Mouse (Mus musculus) ES-Bruce4 (cell line): ENCODE data around the gene Tmem242.

Source experiments
- CTCF ChIP-seq: IDR thresholded peaks from one replicate; pipeline ENCODE4 v1.8.1; 2011; ENCODE audit warnings: low read depth, low read length
- POLR2A ChIP-seq: IDR thresholded peaks from one replicate; pipeline ENCODE4 v1.8.1; 2011; ENCODE audit warnings: low read length; ENCODE audit not compliant: insufficient read depth

DNA sequence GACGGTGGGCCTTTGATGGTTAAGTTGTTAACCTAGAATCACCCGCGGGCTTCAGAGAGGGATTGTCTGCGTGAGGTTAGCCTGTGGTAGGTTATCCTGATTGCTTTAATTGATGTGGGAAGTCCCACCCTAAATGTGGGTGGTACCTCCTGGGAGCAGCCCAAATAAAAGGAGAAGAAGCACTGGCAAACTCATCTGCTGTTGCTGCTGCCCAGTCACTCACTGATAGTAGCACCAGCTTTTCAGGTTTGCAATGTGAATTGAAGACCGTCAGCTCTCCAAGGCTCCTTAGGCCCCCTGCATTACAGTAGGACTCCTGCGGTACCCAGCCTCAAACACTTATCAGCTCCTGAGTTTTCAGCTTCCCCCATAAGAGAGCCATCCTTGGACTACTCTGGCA is 36.2 kb downstream of the Tmem242 start:
- TF ChIP-seq CTCF (no peak), POLR2A (no peak)
